Mouse (Mus musculus): ENCODE results near the gene Lin7a.

GRCm38 (mm10) chr10:107255351-107256050 lies 16.0 kb upstream of the Lin7a start:
- TF ChIP-seq CTCF (conservative IDR thresholded peaks at IDR 0.05; ENCODE audit: low read length) (no peak), POU5F1 (IDR thresholded peaks at IDR 0.05; ENCODE audit: borderline replicate concordance, low read length) (no peak)
